Mouse (Mus musculus): ENCODE measurements around the gene Rbfox1. TPM values are rescaled to one million over a fixed set of nuclear protein-coding genes. Genes with fewer than 3 reads are reported as not detected.
A peak's percentile ranks its signal among the peaks of the same experiment; 100 is the strongest.

The Rbfox1 gene
- total RNA-seq, 2 experiments from 2014 or later, result 81.5 to 93.4 TPM

DNA sequence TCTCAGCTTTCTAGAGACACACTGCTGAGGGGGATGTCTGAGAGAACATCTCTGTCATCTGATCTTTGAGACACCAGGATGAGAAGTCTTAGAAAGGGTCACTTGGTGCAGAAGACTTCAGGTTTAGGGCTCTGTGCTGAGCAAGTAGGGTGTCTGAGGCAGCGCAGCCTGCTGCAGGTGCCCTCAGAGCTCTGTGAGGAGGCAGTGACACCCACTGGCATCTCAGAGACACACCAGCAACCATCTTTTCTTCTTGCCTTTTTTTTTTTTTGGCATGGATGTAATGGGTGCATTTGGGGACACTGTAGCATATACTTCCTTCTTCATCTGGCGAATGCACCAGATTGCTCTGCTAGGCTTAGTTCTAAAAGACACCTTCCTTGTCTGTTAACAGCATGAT lies 545.8 kb downstream of the Rbfox1 start:
- no peak for DNase-seq (ENCODE audit: low spot score in 2 of 2)

DNA sequence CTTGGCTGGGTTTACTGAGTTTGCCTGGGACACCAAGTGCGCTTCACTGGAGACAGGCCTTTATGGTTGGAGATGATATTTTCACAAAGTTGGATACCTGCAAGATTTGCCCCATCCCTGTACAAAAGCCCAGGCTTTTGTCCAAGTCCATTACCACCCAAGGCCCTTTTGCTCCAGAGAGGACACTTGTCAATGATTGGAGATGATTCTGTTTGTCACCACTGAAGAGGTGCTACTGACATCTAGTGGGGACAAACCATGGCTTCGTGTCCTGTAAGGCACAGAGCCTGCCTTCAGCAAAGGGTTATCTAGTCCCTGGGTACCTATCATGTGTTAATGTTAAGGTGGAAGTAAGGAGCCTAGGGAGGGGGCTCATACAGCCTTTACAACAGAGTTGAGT lies 551.3 kb downstream of the Rbfox1 start:
- no peak for DNase-seq (ENCODE audit: low spot score in 2 of 2)

DNA sequence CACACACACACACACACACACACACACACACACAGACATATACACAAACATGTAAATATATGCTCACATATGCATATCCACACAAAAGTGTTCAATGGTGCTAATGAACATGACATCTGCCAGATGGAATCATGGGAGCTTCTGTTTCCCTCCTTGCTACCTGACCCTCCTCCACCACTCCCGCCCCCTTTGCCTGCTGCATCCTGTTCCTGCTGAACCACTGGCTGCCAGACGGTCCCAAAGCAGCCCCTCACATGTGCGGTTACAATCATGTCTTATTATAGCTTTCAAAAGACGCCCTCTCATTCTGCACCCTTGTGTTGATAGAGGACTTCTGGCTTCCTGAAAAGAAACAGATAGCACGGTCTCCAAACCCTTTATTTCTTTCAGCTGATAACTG lies 563.1 kb downstream of the Rbfox1 start:
- DNase-seq (ENCODE audit: low spot score in 2 of 2), result no peak

DNA sequence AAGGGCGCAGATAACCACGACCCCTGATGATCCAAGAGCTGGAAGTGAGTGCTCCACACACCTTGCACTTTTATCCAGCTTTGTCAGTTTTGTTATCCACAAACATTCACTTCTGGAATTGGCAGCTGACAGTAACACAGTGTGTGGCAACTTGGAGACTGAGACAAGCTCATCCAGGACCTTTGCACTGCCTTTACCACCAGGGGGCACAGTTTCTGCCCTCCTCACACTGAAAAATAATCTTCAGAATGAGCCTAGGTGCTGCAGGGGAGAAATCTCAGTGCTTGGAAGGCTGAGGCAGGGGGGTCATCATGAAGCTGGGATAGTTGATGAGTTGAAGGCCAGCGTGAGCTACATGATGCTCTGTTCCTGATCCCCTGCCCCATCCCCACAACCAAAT lies 570.2 kb downstream of the Rbfox1 start:
- no peak for DNase-seq (ENCODE audit: low spot score in 2 of 2)

DNA sequence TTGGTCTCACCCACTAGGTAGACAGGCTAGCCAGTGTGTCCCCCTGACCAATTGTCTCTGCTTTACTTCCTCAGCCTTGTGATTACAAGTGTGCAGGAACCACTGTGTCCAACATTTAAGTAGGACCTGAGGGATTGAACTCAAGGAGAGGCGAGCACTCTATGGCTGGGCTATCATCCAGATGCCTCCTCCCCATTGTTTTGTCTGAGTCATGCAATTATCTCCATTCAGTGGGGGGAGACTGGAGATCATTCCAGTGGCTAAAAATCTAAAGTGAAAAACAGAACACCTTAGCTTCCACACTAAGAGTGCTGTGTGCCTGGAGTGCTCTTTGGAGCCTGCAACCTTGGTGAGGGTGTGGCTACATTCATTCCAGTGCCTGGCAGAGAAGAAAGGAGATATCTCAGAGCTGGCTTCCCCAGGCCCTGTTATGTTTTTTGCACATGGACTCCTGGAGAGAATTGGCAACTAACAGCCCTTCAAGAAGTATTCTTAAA lies 594.0 kb downstream of the Rbfox1 start:
- DNase-seq (ENCODE audit: low spot score in 2 of 2), result no peak

DNA sequence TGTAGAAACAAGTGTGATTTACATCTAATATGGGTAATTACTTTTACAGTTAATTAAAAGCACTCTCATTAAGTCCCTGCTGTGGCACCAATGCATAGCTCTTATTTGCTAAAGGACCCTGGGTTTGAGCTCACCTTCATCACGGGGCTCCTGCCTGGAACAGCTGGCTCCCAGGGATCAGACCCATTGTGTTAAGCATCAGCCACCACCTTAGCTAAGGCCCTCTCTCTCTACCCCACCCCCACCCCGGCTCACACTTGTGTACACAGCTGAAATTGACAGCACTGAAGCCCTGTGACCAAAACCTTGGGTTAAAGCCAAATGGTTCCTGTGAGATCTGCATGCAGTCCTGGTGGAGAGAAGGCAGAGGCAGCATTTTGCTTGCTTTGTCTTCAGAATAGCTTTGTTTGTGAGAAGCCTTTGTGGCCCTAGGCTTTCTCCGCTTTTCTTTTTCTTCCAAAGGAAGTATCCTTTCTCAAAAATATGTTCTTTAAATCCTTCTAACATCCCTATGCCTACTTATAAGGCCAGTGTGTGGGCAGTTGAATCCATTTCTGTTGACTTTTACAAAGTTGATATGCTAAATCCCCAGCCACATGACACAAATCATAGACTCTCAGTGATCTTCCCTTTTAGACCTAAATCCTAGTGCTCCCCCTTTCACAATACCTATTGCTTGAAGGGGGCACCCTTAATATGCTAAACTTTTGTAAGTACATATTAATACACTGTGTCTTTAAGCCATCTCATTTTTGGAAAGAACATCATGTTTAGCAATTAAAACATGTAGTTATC lies 594.7 kb downstream of the Rbfox1 start:
- no peak for DNase-seq (ENCODE audit: low spot score in 2 of 2)

DNA sequence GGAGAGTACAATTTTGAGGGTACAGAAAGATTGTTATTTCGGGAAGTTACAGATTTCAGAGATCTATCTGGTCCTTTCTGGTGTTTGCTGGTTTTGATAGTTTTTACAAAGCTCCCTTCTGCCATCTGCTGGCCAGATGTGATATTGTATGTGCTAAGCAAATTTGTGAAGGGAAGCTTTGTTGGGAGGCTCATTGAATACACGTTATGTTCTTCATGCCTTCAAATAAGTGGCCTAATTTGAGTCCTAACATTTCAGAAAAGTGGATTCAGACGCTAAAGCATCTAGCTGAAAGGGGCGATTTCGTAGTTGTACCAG lies 595.2 kb downstream of the Rbfox1 start:
- DNase-seq (ENCODE audit: low spot score in 2 of 2), result peak in 1 of 2 experiments; percentile 26

DNA sequence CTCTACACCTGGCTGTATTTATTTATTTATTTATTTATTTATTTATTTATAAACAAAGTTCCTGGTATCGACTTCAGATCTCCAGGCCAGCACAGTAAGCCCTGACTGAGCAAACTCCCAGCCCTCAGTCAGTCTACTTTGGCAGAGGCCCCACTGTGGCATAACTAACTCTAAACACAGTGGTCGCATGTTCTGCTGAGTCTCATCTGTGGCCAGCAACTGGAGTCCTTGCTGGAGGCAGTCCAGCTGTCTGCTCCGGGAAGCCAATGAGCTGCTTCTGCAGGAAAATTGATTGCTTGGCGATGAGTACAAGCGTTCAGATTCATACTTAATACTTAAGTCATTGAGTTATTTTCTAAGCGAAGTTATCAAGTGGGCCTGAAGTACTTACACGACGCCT lies 598.5 kb downstream of the Rbfox1 start:
- no peak for DNase-seq (ENCODE audit: low spot score in 2 of 2)

DNA sequence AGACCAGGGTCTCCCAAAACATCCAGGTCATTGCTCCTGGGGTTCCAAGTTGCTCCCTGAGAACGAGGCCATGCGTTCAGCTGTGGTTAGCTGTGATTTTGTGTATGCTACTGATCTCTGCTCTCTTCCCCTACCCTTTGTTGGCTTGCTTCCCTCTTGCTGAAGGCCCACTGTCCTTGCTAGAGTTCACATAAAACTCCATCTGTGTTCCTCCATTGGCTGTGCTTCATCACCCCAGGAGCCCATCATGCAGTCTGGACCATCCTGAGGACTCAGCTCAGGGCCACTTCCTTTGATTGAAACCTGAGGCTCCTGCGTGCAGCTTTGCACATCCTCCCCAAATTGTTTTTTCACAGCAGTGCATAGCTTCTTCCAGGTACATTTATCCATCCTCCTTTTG lies 600.5 kb downstream of the Rbfox1 start:
- DNase-seq (ENCODE audit: low spot score in 2 of 2), result no peak

DNA sequence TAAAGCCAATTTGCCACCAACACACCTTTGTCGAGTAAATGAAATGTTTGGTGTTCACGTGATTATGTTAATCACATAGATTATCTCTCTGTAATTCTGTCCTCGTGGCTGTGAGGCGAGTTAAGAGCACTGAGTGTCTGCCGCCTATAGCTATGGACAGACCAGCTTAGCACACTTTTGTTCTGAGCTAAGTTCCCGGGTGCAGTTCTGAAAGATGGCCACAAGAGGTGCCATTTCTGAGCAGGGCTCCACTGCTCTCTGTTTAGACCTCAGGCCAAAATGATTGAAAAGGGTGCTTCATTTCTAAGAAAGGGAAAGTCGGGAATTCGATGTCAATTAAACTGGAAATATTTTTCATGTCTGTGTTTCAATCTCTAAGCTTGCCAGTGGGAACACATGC lies 617.1 kb downstream of the Rbfox1 start:
- peak in 1 of 2 experiments; percentile 10 for DNase-seq (ENCODE audit: low spot score in 2 of 2)

DNA sequence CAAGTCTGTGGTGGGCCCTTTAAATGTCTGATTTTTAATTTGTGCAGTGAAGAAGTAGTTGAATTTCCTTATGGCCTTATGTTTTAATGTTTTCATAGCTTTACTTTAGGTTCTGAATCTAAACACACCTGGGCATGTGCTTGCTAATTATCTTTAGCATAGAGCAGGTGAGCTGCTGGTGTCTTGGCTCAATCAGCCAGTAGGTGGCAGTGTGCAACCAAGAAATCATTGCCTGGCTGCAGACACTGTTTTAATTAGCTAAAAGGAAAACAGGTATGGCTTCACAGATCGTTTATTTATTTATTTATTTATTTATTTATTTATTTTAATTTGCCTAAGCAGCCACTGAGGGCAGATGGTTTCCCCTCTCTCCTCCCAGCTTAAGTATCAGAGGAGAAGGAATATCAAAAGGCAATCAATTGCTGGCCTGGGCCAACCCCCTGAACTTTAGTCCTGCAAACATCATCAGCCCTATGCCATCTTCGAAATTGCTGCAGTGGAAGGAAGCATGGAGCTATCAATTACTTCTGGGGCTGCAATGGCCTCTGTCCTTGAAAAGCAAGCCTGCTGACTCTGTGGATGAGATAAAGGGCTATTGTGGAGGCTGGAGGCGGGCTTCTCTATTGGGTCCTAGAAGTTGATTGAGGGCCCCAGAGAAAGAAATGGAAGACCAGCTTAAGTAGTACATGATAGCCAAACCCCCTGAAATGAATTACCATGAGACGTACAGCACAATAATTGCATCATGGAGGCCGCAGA lies 618.6 kb downstream of the Rbfox1 start:
- no peak for DNase-seq (ENCODE audit: low spot score in 2 of 2)

DNA sequence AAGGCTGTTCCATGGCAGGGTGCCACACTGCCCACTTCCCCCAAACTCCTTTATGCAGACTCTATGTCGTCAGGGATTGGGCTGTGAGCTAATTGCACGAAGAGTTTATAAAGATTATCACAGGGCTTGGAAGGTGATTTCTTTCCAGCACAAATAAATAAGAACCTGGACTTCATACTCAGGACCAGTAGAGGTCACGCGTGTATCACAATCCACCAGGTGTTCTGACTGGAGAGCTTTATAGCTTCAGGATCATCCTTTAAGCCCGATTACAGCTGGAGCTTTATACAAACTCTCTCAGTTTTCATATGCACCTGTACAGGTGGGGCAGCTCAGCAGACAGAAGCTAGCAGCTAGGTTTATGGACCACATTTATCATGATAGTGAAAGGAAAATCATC lies 623.8 kb downstream of the Rbfox1 start:
- DNase-seq (ENCODE audit: low spot score in 2 of 2), result no peak

DNA sequence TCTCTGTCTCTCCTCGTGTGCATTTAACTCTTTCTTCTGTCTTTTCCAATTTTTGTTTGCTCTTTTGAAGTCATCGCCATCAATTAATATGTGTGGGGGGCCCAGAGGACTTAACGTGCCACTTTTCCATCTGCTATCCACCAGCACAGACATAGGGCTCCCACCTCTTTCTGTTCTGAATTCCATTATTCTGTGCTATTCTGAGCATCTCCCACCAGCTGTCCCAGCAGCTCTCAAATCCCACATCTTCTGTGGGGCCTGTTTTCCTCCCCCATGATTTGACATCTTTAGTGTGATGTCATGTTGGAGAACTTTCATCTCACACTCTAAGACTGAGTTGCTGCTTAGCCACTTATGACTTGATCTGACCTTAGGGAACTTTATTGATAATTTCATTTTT lies 634.3 kb downstream of the Rbfox1 start:
- no peak for DNase-seq (ENCODE audit: low spot score in 2 of 2)

DNA sequence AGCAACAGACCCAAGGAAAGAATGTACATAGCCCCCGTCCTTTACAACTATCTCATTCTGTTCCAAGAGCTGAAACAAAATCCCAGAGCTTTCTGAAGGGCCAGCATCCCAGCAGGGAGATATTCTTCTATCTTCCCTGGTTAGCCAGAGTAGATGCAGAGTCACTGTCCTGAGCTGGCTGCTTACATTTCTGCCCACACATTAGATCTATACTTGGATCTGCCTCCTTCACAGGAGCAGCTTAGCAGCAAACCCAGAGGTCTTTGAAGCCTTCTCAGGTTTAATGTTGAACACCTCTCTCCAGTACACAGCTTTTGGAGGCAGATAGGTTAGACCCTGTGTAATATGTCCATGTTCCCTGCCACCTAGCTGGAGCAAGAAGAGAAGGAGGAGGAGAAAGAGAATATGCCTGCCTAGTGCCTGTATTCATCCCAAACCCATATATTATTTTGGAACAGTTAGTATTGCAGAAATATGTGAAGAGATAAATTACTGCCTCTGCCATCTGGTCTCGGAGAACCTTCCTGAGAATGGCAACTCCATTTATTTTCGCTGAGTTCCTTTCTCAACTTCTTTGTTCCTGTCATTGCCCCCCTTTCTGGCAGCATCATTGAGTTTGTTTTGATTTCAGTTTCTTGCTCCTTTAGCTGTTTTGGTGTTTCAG lies 640.5 kb downstream of the Rbfox1 start:
- DNase-seq (ENCODE audit: low spot score in 2 of 2), result no peak

DNA sequence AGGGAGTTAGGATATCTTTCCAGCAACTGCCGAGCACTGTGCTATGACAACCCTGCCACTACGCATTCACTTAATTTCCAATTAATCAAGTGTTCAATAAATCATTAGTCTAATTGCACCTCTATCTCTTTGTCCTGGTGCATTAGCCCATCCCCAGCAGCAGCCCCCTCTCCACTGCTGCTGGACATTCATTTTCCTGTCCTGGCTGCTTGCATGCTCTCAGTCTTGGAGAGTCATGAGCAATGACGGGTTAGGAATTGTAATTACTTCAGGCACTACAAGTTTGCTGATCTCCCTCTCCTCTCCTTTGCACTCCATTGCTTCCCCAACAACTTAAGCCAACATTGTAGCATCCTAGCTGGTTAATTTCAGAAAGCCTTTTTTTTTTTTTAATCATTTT lies 646.3 kb downstream of the Rbfox1 start:
- no peak for DNase-seq (ENCODE audit: low spot score in 2 of 2)

DNA sequence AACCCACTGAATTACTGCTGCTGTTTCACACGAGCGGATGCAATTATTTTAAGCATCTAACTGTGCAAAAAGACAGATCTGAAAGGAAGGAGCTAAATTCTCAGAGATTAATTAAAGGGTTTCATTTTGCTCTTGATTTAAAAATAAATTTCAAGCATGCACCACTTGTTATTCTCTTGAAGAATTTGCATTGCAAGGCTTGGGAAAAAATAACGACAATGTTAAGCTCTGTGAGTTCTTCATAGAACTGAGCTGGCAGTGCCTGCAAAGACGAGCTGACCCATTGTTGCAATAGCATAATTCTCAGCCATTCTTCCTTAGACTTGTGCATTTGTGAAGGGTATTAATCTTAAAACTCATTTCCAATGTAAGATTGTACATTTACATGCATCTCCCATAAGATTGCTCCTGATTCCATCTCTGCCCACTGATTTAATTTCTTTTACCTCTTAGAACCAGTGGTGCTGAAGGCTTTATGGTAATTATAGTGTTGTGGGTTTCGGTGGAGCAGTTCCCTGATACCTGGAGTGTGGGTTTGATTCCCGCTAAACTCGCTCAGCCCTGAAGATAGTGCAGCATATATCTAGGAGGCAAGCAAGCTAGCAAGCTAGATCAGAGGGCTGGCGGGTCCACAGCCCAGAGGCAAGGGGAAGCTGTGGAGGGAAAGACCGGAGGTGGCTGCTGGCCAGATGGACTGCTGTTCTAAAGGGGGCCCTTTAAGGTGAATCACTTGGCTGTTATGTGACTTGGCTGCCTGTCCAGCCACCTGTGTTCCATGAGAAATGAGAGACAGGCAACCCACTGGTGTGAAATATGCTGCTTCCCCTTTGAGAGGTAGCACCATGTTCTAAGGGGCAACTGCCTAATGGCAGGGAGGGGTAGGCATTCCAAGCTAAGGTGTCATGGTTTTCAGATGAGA lies 647.2 kb downstream of the Rbfox1 start:
- no peak for DNase-seq (ENCODE audit: low spot score in 2 of 2)

DNA sequence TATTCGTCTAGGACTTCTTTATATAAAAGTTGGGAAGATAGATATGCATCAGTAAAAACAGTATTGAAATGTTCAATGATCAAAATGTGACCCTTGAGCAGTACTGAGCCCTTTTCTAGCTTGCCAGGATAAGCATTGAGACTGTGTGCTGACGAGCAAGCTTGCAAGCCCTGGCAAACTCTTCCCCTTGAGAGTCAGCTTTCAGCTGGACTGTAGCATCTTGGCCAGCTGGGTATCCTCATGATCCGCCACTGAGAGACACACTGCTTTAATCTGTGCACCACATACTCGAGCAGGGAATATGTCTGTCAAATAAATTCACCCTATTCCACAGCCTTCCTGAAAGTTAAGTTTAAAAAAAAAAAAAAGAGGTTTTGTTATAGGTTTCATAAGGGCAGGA lies 670.6 kb downstream of the Rbfox1 start:
- DNase-seq (ENCODE audit: low spot score in 2 of 2), result no peak

DNA sequence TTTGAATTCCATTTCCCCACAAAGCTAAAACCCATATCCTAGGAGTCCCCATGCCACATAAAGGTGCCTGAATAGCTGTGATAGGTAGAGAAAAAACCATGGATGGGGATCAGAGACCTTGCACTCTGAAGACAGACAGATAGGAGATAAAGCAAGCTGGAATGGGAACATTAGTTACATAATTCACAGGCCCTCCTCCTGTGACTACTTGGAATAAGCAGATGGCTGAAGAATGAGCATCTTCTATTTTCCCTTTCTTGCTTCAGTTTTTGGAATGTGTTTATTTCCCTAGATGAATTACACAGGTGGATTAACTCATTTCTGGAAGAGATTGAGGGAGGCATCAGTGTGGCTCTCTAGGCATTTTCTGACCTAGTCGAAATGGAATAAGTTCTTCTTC lies 672.6 kb downstream of the Rbfox1 start:
- no peak for DNase-seq (ENCODE audit: low spot score in 2 of 2)

DNA sequence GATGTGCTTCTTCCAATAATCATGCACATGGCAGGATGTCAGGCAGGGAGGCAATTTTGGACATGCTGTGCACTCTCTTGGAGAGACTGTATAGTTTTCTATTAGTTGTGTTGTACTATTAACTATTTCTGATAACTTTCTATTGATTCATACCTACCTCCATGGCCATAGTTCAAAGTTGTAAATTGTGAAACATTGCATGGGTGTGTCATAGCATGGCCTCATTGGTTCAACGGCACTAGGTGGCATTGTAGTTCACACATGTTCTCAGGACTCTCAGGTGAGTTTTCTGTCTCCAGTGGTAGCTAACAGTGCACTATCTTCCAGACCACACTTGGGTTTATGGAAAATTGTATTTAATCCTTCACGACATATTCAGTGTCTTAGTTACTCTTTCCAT lies 699.5 kb downstream of the Rbfox1 start:
- no peak for DNase-seq (ENCODE audit: low spot score in 2 of 2)

DNA sequence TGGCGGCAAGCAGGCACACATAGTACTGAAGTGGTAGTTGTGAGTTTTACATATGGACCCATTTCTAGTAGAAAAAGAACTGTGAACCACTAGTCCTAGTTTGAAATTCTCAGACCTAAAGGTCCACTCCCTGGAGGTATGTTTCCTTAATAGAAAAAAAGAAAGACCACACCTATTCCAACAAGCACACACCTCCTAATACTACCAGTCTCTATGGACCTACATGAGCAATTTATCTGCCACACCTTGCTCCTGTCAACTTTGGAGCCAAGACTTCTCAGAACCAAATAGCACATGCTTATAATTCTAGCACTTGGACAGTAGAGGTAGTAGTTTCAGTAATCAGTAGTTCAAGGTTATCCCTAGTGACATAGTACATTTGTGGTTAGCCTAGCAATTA lies 700.0 kb downstream of the Rbfox1 start:
- no peak for DNase-seq (ENCODE audit: low spot score in 2 of 2)

DNA sequence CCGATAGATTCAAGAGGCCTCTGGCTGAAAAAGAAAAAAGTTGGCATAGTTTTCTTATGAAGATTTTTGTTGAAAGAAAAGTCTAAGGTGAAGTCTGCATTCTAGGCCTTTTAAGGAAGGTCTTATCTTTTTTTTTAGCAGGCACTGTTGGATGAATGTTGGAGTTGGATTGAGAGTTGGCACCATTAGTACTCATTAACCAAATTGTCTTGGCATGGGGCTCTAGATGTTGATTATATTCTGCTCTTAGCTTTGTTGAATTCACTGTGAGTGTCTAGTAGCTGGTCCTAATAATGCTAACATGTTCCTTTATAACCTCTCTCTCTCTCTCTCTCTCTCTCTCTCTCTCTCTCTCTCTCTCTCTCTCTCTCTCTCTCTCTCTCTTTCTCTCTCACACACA lies 731.4 kb downstream of the Rbfox1 start:
- DNase-seq (ENCODE audit: low spot score in 2 of 2), result no peak
